23 mouse cellular contexts compared by ENCODE assay signal in the genomic region with DNA sequence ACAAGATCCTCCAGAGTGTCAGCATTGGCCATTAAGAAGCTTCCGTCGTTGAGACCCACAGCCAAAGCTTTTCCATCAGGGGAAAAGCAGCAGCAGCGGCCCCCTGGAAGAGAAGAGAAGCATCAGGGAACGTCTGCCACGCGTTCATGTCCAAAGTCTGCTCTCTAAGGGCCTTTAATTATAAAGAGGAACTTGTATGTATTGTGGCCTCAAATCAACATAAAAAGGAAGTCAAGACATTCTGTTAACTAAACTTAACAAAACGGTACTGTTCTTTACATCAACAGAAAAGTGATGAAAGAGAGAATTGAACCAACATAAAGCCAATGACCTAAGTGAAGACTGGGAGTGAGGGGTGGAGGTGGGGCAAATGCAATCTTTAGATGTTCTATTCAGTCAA.
"Had no signal": no experiment of that assay in that cellular context is flagged by ENCODE, and none has a peak within 500 bp of the region (broad histone marks: within the 10 kb centered on the region; RNA-seq: fewer than 3 reads in every experiment).

No protein-coding gene starts in this region.

- H3K27me3 ChIP-seq: heart, embryonic 13.5 days; heart, embryonic 15.5 days; hindbrain, embryonic 13.5 days; hindbrain, embryonic 15.5 days; limb, embryonic 12.5 days had no signal

- H3K9me3 ChIP-seq: heart, embryonic 13.5 days; heart, embryonic 15.5 days; hindbrain, embryonic 13.5 days; hindbrain, embryonic 15.5 days; limb, embryonic 10.5 days; limb, embryonic 12.5 days had no signal

- DNase-seq: gastrocnemius, adult 2 months; gastrocnemius, postnatal 10 days; gastrocnemius, postnatal 25 days; heart, adult 11 months; heart, adult 2 months; heart, postnatal 14 days; heart, postnatal 36 days; kidney, adult 18-20 months; kidney, adult 8-10 months; kidney, postnatal 10 days; kidney, postnatal 25 days; kidney, postnatal 4 days; liver had no signal

- H3K4me1 ChIP-seq: hindbrain, embryonic 13.5 days; hindbrain, embryonic 15.5 days; limb, embryonic 12.5 days had no signal

- ATAC-seq: hindbrain, postnatal 0 days; intestine, postnatal 0 days had no signal

- H3K9ac ChIP-seq: heart, embryonic 13.5 days; heart, embryonic 15.5 days; hindbrain, embryonic 13.5 days; hindbrain, embryonic 15.5 days; limb, embryonic 12.5 days had no signal

- H3K27ac ChIP-seq: gastrocnemius, adult 2 months; heart, adult 2 months; heart, embryonic 13.5 days; heart, embryonic 15.5 days; hindbrain, embryonic 13.5 days; hindbrain, embryonic 15.5 days; hindbrain, postnatal 0 days; layer of hippocampus, adult 2 months; left cerebral cortex, adult 2 months; limb, embryonic 10.5 days; limb, embryonic 12.5 days had no signal

- H3K4me3 ChIP-seq: gastrocnemius, adult 2 months; heart, adult 2 months; heart, embryonic 13.5 days; heart, embryonic 15.5 days; hindbrain, embryonic 13.5 days; hindbrain, embryonic 15.5 days; layer of hippocampus, adult 2 months; left cerebral cortex, adult 2 months; limb, embryonic 10.5 days; limb, embryonic 12.5 days had no signal

- H3K36me3 ChIP-seq: limb, embryonic 10.5 days had no signal
